Mouse (Mus musculus): Measurements from ENCODE around the gene Bri3bp.

- TF ChIP-seq CTCF (IDR thresholded peaks at IDR 0.05) (peak; percentile 78), EP300 (IDR thresholded peaks at IDR 0.05) (no peak)
These were observed 29.3 kb upstream of the Bri3bp start for GRCm38 (mm10) chr5:125411972-125412530.

Measured in lung, postnatal 0 days (tissue).